Mouse (Mus musculus): ENCODE data around the gene Wwtr1. TPM values are rescaled to one million over a fixed set of nuclear protein-coding genes. Genes with fewer than 3 reads are reported as not detected.

The Wwtr1 gene
- polyA plus RNA-seq, 1 experiment: 4.0 TPM

GRCm38 (mm10) chr3:57596566-57596965 lies 20.9 kb upstream of the Wwtr1 start:
- TF ChIP-seq POLR2A (IDR thresholded peaks at IDR 0.05; ENCODE audit: borderline replicate concordance, control insufficient read depth, low read depth, low read length) (no peak), CTCF (IDR thresholded peaks at IDR 0.05; ENCODE audit: control insufficient read depth, insufficient read depth, low read length) (no peak)
- WGBS: 54% methylated on average over 7 of the region's 7 CpGs
- no peak overlapping the region for H3K27ac ChIP-seq (ENCODE audit: control insufficient read depth, insufficient read depth, low read depth, low read length, poor library complexity)
- no peaks in the 10 kb centered on the region for H3K4me1 ChIP-seq (ENCODE audit: control insufficient read depth, insufficient read depth, low read length)
- H3K4me3 ChIP-seq (replicated peaks; ENCODE audit: control insufficient read depth, low read depth, low read length): no peak overlapping the region

GRCm38 (mm10) chr3:57595506-57595905 lies 19.8 kb upstream of the Wwtr1 start:
- Histone ChIP-seq H3K27ac (ENCODE audit: control insufficient read depth, insufficient read depth, low read depth, low read length, poor library complexity) (no peak overlapping the region), H3K4me1 (ENCODE audit: control insufficient read depth, insufficient read depth, low read length) (no peaks in the 10 kb centered on the region), H3K4me3 (replicated peaks; ENCODE audit: control insufficient read depth, low read depth, low read length) (no peak overlapping the region)
- TF ChIP-seq CTCF (IDR thresholded peaks at IDR 0.05; ENCODE audit: control insufficient read depth, insufficient read depth, low read length): no peak
- TF ChIP-seq POLR2A (IDR thresholded peaks at IDR 0.05; ENCODE audit: borderline replicate concordance, control insufficient read depth, low read depth, low read length): no peak

DNA sequence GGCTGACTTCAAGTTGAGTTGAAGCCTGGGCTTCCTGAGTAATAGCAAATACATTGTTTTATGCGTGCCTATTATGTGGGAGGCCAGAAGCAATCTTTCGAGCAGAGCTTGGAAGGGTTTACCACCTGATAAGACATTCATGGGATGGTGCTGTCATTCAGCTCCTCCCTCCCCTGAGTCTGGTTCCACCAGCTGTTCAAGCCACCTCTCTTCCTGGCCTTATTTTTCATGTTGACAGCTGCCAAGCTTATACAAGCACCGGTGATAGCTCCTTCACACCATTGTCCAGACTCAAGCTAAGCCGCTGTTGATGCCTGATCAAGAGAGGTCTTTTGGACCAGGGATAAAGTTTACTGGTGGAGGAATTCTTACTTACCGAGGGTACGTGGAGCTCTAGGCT lies 10.3 kb upstream of the Wwtr1 start:
- WGBS: 78% methylated on average over 6 of the region's 6 CpGs
- H3K4me1 ChIP-seq (ENCODE audit: control insufficient read depth, insufficient read depth, low read length): no peaks in the 10 kb centered on the region; the same call in 1 of the 2 replicates
- H3K4me3 ChIP-seq (replicated peaks; ENCODE audit: control insufficient read depth, low read depth, low read length): no peak overlapping the region
- TF ChIP-seq CTCF (IDR thresholded peaks at IDR 0.05; ENCODE audit: control insufficient read depth, insufficient read depth, low read length) (no peak), POLR2A (IDR thresholded peaks at IDR 0.05; ENCODE audit: borderline replicate concordance, control insufficient read depth, low read depth, low read length) (no peak)
- H3K27ac ChIP-seq (ENCODE audit: control insufficient read depth, insufficient read depth, low read depth, low read length, poor library complexity): no peak overlapping the region

DNA sequence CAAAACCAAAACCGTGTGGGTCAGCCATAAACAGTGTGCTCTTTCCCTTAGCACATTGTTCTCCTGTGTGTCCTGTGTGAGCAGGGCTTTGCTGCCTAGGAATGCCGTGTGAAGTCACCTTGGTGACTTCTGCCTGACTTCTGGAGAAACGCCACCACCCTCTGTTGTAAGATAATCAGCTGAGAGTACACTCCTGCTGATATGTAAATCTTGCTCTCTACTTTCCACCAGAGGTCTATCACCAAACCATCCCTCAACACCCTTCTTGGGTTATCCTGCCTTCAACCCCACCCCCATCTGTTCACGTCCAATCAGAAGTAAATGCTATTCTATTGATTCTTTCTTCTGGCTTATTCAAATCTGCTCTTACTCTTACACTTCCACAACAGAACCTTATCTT lies 7.8 kb upstream of the Wwtr1 start:
- TF ChIP-seq POLR2A (IDR thresholded peaks at IDR 0.05; ENCODE audit: borderline replicate concordance, control insufficient read depth, low read depth, low read length) (no peak), CTCF (IDR thresholded peaks at IDR 0.05; ENCODE audit: control insufficient read depth, insufficient read depth, low read length) (no peak)
- 66% methylated on average over 4 of the region's 4 CpGs for WGBS
- Histone ChIP-seq H3K27ac (ENCODE audit: control insufficient read depth, insufficient read depth, low read depth, low read length, poor library complexity) (no peak overlapping the region), H3K4me1 (ENCODE audit: control insufficient read depth, insufficient read depth, low read length) (no peaks in the 10 kb centered on the region; the same call in 1 of the 2 replicates), H3K4me3 (replicated peaks; ENCODE audit: control insufficient read depth, low read depth, low read length) (no peak overlapping the region)

GRCm38 (mm10) chr3:57580426-57581195 lies 4.9 kb upstream of the Wwtr1 start:
- 75% methylated on average over 10 of the region's 10 CpGs for WGBS
- no peaks in the 10 kb centered on the region; the same call in 1 of the 2 replicates for H3K4me1 ChIP-seq (ENCODE audit: control insufficient read depth, insufficient read depth, low read length)
- no peak overlapping the region for H3K4me3 ChIP-seq (replicated peaks; ENCODE audit: control insufficient read depth, low read depth, low read length)
- H3K27ac ChIP-seq (ENCODE audit: control insufficient read depth, insufficient read depth, low read depth, low read length, poor library complexity): no peak overlapping the region
- TF ChIP-seq POLR2A (IDR thresholded peaks at IDR 0.05; ENCODE audit: borderline replicate concordance, control insufficient read depth, low read depth, low read length): no peak
- TF ChIP-seq CTCF (IDR thresholded peaks at IDR 0.05; ENCODE audit: control insufficient read depth, insufficient read depth, low read length): no peak

DNA sequence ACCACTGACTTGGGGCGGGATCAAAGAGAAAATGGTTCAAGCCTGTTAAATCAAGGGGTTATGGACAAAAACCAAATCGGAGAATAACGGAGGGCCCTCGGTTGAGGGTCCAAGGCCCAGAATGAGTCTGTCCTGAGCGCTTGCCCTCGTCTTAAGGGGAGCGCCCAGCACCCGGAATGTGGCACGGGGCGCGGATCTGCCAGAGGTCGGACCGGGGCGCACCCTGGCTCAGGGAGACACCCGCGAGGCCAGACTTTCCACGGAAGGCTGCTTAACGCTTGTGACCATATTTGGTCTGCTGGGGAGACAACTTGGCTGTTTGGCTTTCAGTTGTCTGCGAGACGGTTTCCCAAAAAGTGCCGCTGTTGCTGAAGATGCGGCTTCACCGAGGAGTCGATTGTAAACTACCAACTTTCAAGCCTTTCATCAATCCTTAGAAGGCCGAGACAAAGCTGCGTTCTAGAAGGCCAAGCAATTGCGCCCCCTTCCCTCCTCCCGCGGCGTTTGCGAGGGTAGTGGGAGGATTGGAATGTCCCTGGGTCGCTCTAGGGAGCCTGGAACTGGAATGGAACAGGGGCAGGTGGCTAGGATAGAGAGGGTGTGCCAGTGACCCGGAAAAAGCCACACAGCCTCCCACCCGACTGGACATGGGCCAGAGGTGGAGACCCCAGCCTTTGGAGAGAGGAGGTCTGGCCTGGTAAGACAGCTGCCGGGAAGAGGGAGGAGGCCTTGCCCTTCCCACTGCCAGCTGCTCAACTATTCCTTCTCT lies 530 bp upstream of the Wwtr1 start:
- WGBS: 2% methylated on average over 35 of the region's 35 CpGs
- H3K27ac ChIP-seq (ENCODE audit: control insufficient read depth, insufficient read depth, low read depth, low read length, poor library complexity): no peak overlapping the region
- no peak overlapping the region for H3K4me3 ChIP-seq (replicated peaks; ENCODE audit: control insufficient read depth, low read depth, low read length)
- no peak for TF ChIP-seq POLR2A (IDR thresholded peaks at IDR 0.05; ENCODE audit: borderline replicate concordance, control insufficient read depth, low read depth, low read length)
- no peak for TF ChIP-seq CTCF (IDR thresholded peaks at IDR 0.05; ENCODE audit: control insufficient read depth, insufficient read depth, low read length)
- no peaks in the 10 kb centered on the region for H3K4me1 ChIP-seq (ENCODE audit: control insufficient read depth, insufficient read depth, low read length)

DNA sequence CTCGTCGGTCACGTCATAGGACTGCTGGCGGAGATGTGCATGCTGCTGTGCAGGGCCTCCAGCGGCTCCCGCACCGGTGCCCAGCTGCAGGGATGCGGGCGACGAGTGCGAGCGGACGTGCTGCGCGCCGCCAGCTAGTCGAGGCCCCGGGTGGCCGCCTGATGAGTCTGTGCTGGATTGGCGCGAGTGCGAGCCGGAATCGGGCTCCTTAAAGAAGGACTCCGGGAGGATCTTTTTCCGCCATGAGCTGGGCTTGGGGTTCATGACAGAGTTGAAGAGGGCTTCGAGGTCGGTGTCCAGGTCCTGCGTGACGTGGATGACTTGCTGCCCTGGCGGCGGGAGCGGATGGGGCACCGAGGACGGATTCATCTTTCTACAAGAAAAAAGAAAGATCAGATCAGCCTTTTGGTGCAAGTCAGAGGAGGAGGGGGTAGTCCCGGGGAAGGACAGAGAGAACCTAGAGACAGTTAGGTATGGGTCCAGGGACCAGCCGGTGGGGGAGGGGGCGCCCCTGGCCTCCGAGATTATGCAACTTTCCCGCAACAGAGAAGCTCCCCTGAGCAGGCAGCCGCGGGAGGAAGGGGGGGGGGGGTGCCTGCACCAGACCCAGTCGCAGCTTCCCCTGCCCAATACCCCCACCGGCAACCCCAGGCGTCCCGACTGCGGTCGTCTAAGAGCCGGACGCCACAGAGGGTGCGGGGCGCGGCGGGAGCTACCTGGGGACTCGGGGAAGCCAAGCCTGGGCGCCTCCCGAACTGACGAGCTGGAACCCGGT lies 638 bp downstream of the Wwtr1 start:
- Histone ChIP-seq H3K27ac (ENCODE audit: control insufficient read depth, insufficient read depth, low read depth, low read length, poor library complexity) (no peak overlapping the region; the same call in 1 of the 2 replicates), H3K4me1 (ENCODE audit: control insufficient read depth, insufficient read depth, low read length) (no peaks in the 10 kb centered on the region), H3K4me3 (replicated peaks; ENCODE audit: control insufficient read depth, low read depth, low read length) (no peak overlapping the region)
- TF ChIP-seq CTCF (IDR thresholded peaks at IDR 0.05; ENCODE audit: control insufficient read depth, insufficient read depth, low read length): no peak
- 3% methylated on average over 59 of the region's 59 CpGs for WGBS
